Mouse (Mus musculus): Measurements from ENCODE around the gene 4930523C07Rik.
A peak's percentile ranks its signal among the peaks of the same experiment; 100 is the strongest.

4930523C07Rik gene

GRCm38 (mm10) chr1:160045971-160046370 lies 1.8 kb downstream of the 4930523C07Rik start:
- no peak for DNase-seq (ENCODE audit: low spot score)

- DNase-seq (ENCODE audit: low spot score), result no peak
Observed at GRCm38 (mm10) chr1:160046786-160047185, 2.6 kb downstream of the 4930523C07Rik start.

- no peak for DNase-seq (ENCODE audit: low spot score)
Observed at GRCm38 (mm10) chr1:160047481-160047931, 3.3 kb downstream of the 4930523C07Rik start.

GRCm38 (mm10) chr1:160049131-160049880 lies 5.1 kb downstream of the 4930523C07Rik start:
- DNase-seq (ENCODE audit: low spot score), result no peak

- DNase-seq (ENCODE audit: low spot score), result no peak
Observed at GRCm38 (mm10) chr1:160050898-160051297, 6.7 kb downstream of the 4930523C07Rik start.

GRCm38 (mm10) chr1:160052556-160053315 lies 8.6 kb downstream of the 4930523C07Rik start:
- no peak for DNase-seq (ENCODE audit: low spot score)

- DNase-seq (ENCODE audit: low spot score), result no peak
Observed at GRCm38 (mm10) chr1:160053510-160054305, 9.5 kb downstream of the 4930523C07Rik start.

- DNase-seq (ENCODE audit: low spot score), result no peak
Observed at GRCm38 (mm10) chr1:160054366-160055078, 10.3 kb downstream of the 4930523C07Rik start.

GRCm38 (mm10) chr1:160057657-160058056 lies 13.5 kb downstream of the 4930523C07Rik start:
- DNase-seq (ENCODE audit: low spot score), result no peak

GRCm38 (mm10) chr1:160059908-160060307 lies 15.7 kb downstream of the 4930523C07Rik start:
- no peak for DNase-seq (ENCODE audit: low spot score)

GRCm38 (mm10) chr1:160060542-160060941 lies 16.4 kb downstream of the 4930523C07Rik start:
- DNase-seq (ENCODE audit: low spot score), result no peak

- no peak for DNase-seq (ENCODE audit: low spot score)
Observed at GRCm38 (mm10) chr1:160061321-160061720, 17.1 kb downstream of the 4930523C07Rik start.

- no peak for DNase-seq (ENCODE audit: low spot score)
Observed at GRCm38 (mm10) chr1:160061725-160062366, 17.7 kb downstream of the 4930523C07Rik start.

GRCm38 (mm10) chr1:160064547-160065144 lies 20.5 kb downstream of the 4930523C07Rik start:
- DNase-seq (ENCODE audit: low spot score), result no peak

GRCm38 (mm10) chr1:160078882-160079661 lies 34.9 kb downstream of the 4930523C07Rik start:
- DNase-seq (ENCODE audit: low spot score), result peak; percentile 45

GRCm38 (mm10) chr1:160080800-160081436 lies 36.7 kb downstream of the 4930523C07Rik start:
- peak; percentile 19 for DNase-seq (ENCODE audit: low spot score)

- DNase-seq (ENCODE audit: low spot score), result no peak
Observed at GRCm38 (mm10) chr1:160082647-160083046, 38.5 kb downstream of the 4930523C07Rik start.

- DNase-seq (ENCODE audit: low spot score), result no peak
Observed at GRCm38 (mm10) chr1:160084239-160084638, 40.1 kb downstream of the 4930523C07Rik start.

- no peak for DNase-seq (ENCODE audit: low spot score)
Observed at GRCm38 (mm10) chr1:160086651-160087050, 42.5 kb downstream of the 4930523C07Rik start.

Data from ovary, adult 18-20 months (tissue).